Mouse (Mus musculus) neural tube, embryonic 11.5 days (tissue): ENCODE measurements at regions not wholly inside any gene's neighbourhood (a gene's known extent, or its start where the extent isn't known, plus 50 kb on each side); places are given as distances from the start of the nearest gene placed in this dataset.
"Not testable (repeated sequence)": the region's sequence is repeated elsewhere in the genome, so short reads cannot be mapped to it uniquely, and the experiment has no call there.

ENCODE experiments used
- ATAC-seq: fragments of 200-750 bp; cut with Nextera tagmentation; 2 replicates; pipeline ENCODE4 v1.8.0; 2017; ENCODE audit warnings: moderate number of reproducible peaks, mild to moderate bottlenecking, moderate TSS enrichment, moderate library complexity; ENCODE audit not compliant: insufficient read depth, low FRiP score, low TSS enrichment
- DNase-seq: peaks from one replicate; pipeline ENCODE4 v3.0.0-alpha.2; 2015; ENCODE audit warnings: low spot score
- H3K27ac ChIP-seq: fragments of 300-500 bp; sonication (generic); 2 replicates; pipeline ENCODE4 v1.5.1; 2014; ENCODE audit warnings: low read depth, mild to moderate bottlenecking, low read length
- H3K27me3 ChIP-seq: fragments of 300-500 bp; sonication (generic); 2 replicates; pipeline ENCODE4 v1.6.1; 2014; ENCODE audit warnings: mild to moderate bottlenecking, low read length, mixed read lengths; ENCODE audit not compliant: control insufficient read depth, insufficient read depth
- H3K36me3 ChIP-seq: fragments of 300-500 bp; sonication (generic); 2 replicates; pipeline ENCODE4 v1.6.1; 2014; ENCODE audit warnings: mild to moderate bottlenecking, low read length, moderate library complexity, mixed read lengths; ENCODE audit not compliant: control insufficient read depth, insufficient read depth
- H3K4me1 ChIP-seq: fragments of 300-500 bp; sonication (generic); 2 replicates; pipeline ENCODE4 v1.6.1; 2014; ENCODE audit warnings: low read length, mixed read lengths; ENCODE audit not compliant: control insufficient read depth, insufficient read depth
- H3K4me2 ChIP-seq: fragments of 300-500 bp; sonication (generic); 2 replicates; pipeline ENCODE4 v1.6.1; 2014; ENCODE audit warnings: low read depth, mild to moderate bottlenecking, moderate library complexity
- H3K4me3 ChIP-seq: fragments of 300-500 bp; sonication (generic); 2 replicates; pipeline ENCODE4 v1.5.1; 2014; ENCODE audit warnings: low read depth, low read length
- H3K9ac ChIP-seq: fragments of 300-500 bp; sonication (generic); 2 replicates; pipeline ENCODE4 v1.6.1; 2014; ENCODE audit warnings: mild to moderate bottlenecking, low read length
- H3K9me3 ChIP-seq: fragments of 300-500 bp; sonication (generic); 2 replicates; pipeline ENCODE4 v1.6.1; 2016; ENCODE audit warnings: low read length; ENCODE audit not compliant: control insufficient read depth
- WGBS: fragments of 180-500 bp; shearing (Covaris S2); extraction: QIAGEN DNeasy Blood & Tissue Kit; methylation state at CpG from one replicate; pipeline ENCODE4 v1.1.7; 2014; 5-methylcytosine and 5-hydroxymethylcytosine counted together

GRCm38 (mm10) chr15:32042173-32042572 is 134.9 kb upstream of the Tas2r119 start:
- ATAC-seq (no peak), DNase-seq (no peak)
- no peaks in the 10 kb centered on the region for H3K4me1 ChIP-seq
- no peak overlapping the region for H3K4me3 ChIP-seq
- H3K36me3 ChIP-seq: no peaks in the 10 kb centered on the region
- no peaks in the 10 kb centered on the region for H3K27me3 ChIP-seq
- no peaks in the 10 kb centered on the region for H3K9me3 ChIP-seq
- H3K4me2 ChIP-seq: no peak overlapping the region
- H3K9ac ChIP-seq: no peak overlapping the region
- no peak overlapping the region for H3K27ac ChIP-seq
- 47% methylated on average over 4 of the region's 4 CpGs for WGBS

GRCm38 (mm10) chr15:32042589-32042988 is 134.5 kb upstream of the Tas2r119 start:
- no peak overlapping the region for H3K4me2 ChIP-seq
- H3K4me1 ChIP-seq: no peaks in the 10 kb centered on the region
- no peak overlapping the region for H3K27ac ChIP-seq
- 92% methylated on average over 1 of the region's 1 CpGs for WGBS
- no peaks in the 10 kb centered on the region for H3K27me3 ChIP-seq
- H3K4me3 ChIP-seq: no peak overlapping the region
- DNase-seq (no peak), ATAC-seq (no peak)
- H3K9me3 ChIP-seq: no peaks in the 10 kb centered on the region
- no peaks in the 10 kb centered on the region for H3K36me3 ChIP-seq
- H3K9ac ChIP-seq: no peak overlapping the region

GRCm38 (mm10) chr15:32043207-32043606 is 133.9 kb upstream of the Tas2r119 start:
- no peak overlapping the region for H3K27ac ChIP-seq
- H3K9me3 ChIP-seq: no peaks in the 10 kb centered on the region
- no peaks in the 10 kb centered on the region for H3K4me1 ChIP-seq
- no peak overlapping the region for H3K9ac ChIP-seq
- H3K4me2 ChIP-seq: no peak overlapping the region
- ATAC-seq (no peak), DNase-seq (no peak)
- no peaks in the 10 kb centered on the region for H3K27me3 ChIP-seq
- no peak overlapping the region for H3K4me3 ChIP-seq
- H3K36me3 ChIP-seq: no peaks in the 10 kb centered on the region

GRCm38 (mm10) chr15:32043670-32044069 is 133.4 kb upstream of the Tas2r119 start:
- not testable (repeated sequence) for ATAC-seq, H3K9me3 ChIP-seq, H3K4me3 ChIP-seq, DNase-seq, H3K9ac ChIP-seq, H3K4me2 ChIP-seq, H3K36me3 ChIP-seq, H3K27me3 ChIP-seq, H3K4me1 ChIP-seq, H3K27ac ChIP-seq
- WGBS: 94% methylated on average over 1 of the region's 1 CpGs

- Histone ChIP-seq H3K9me3 (no peaks in the 10 kb centered on the region), H3K27me3 (no peaks in the 10 kb centered on the region), H3K9ac (no peak overlapping the region; the same call in 1 of the 2 replicates), H3K4me3 (no peak overlapping the region), H3K4me1 (no peaks in the 10 kb centered on the region), H3K4me2 (no peak overlapping the region), H3K36me3 (no peaks in the 10 kb centered on the region), H3K27ac (no peak overlapping the region)
- 38% methylated on average over 5 of the region's 5 CpGs for WGBS
- ATAC-seq: no peak
- DNase-seq: no peak
Observed at GRCm38 (mm10) chr15:32048836-32049235, 128.3 kb upstream of the Tas2r119 start.

- ATAC-seq (no peak), DNase-seq (no peak)
- Histone ChIP-seq H3K9ac (no peak overlapping the region), H3K36me3 (no peaks in the 10 kb centered on the region), H3K4me1 (no peaks in the 10 kb centered on the region), H3K9me3 (no peaks in the 10 kb centered on the region), H3K27ac (no peak overlapping the region), H3K27me3 (no peaks in the 10 kb centered on the region), H3K4me2 (no peak overlapping the region), H3K4me3 (no peak overlapping the region)
- 81% methylated on average over 4 of the region's 4 CpGs for WGBS
Observed at GRCm38 (mm10) chr15:32061573-32061972, 115.5 kb upstream of the Tas2r119 start.

GRCm38 (mm10) chr15:32082109-32082508 is 95.0 kb upstream of the Tas2r119 start:
- H3K4me2 ChIP-seq: no peak overlapping the region
- ATAC-seq: no peak
- no peak overlapping the region for H3K9ac ChIP-seq
- H3K9me3 ChIP-seq: no peaks in the 10 kb centered on the region
- WGBS: 89% methylated on average over 4 of the region's 4 CpGs
- no peak overlapping the region for H3K27ac ChIP-seq
- no peaks in the 10 kb centered on the region for H3K4me1 ChIP-seq
- H3K36me3 ChIP-seq: no peaks in the 10 kb centered on the region
- H3K27me3 ChIP-seq: no peaks in the 10 kb centered on the region
- no peak for DNase-seq
- H3K4me3 ChIP-seq: no peak overlapping the region

GRCm38 (mm10) chr15:32093889-32094288 is 83.2 kb upstream of the Tas2r119 start:
- Histone ChIP-seq H3K27ac (no peak overlapping the region), H3K27me3 (no peaks in the 10 kb centered on the region), H3K36me3 (no peaks in the 10 kb centered on the region), H3K4me3 (no peak overlapping the region), H3K9me3 (no peaks in the 10 kb centered on the region), H3K9ac (no peak overlapping the region), H3K4me1 (no peaks in the 10 kb centered on the region), H3K4me2 (no peak overlapping the region)
- ATAC-seq (no peak), DNase-seq (no peak)
- 62% methylated on average over 11 of the region's 11 CpGs for WGBS

GRCm38 (mm10) chr15:32095554-32095953 is 81.5 kb upstream of the Tas2r119 start:
- no peaks in the 10 kb centered on the region for H3K9me3 ChIP-seq
- H3K9ac ChIP-seq: no peak overlapping the region
- H3K4me2 ChIP-seq: no peak overlapping the region
- DNase-seq (no peak), ATAC-seq (no peak)
- no peak overlapping the region for H3K27ac ChIP-seq
- H3K4me1 ChIP-seq: no peaks in the 10 kb centered on the region
- no peaks in the 10 kb centered on the region for H3K27me3 ChIP-seq
- no peak overlapping the region for H3K4me3 ChIP-seq
- H3K36me3 ChIP-seq: no peaks in the 10 kb centered on the region
- WGBS: 81% methylated on average over 1 of the region's 1 CpGs
